Mouse (Mus musculus) layer of hippocampus, adult 9-10 months (tissue): ENCODE data around the gene Erc2.

ENCODE experiments used
- DNase-seq: peaks from one replicate; pipeline ENCODE4 v3.0.0; 2022; ENCODE audit warnings: low spot score

Erc2 gene

GRCm38 (mm10) chr14:28377519-28377918 lies 755.3 kb downstream of the Erc2 start:
- DNase-seq = no peak

DNA sequence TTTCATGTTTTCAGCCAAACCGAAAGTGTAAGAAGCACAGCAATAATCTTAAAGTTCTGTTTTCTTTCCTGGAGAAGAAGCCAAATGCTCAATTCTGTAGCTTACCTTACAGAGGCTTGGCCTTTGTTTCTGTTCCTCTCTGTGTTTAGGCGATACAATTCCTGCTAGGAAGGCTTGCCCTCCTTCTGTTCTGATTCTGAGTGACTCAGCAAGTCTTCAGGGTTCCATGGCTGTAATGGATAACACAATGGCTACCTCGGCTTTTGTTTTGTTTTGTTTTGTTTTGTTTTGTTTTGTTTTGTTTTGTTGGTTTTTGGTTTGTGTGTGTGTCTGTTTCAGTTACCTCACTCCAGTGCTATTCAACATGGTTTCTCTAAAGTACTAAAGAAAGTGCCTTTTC lies 757.9 kb downstream of the Erc2 start:
- DNase-seq = no peak

DNA sequence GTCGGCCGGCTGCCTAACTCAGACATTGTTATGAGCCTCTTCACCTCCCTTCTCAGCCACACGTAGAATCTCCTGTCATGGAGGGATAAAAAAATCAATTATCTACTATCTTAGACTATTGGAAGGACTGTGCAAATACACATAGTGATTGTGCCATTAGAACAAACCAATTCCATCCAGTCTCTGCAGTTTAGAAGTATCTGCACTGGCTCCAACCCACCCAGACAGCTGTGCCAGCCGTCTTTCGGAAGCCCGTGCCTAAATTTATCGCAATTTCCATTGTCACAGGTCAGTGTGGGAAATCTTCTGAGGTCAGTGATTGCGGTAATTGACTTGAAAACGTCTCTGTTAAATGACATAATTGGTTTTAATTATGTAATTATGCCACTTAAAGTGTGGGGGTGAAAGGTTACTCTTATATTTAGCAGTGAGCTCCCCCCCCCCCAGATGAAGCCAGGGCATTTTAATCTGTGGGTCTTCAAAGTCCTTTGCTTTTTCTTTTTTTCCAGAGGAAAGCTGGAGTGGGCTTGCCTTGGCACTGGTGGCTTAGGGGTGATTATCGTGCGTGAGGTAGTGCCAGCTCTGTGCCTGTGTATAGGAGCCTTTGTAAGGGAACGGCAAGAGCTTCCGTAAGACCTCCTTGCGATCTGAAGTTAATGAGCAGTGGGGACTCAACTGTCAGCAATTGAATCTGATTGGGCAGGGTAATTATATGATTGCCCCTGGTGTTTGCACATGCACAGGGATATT lies 759.7 kb downstream of the Erc2 start:
- DNase-seq = no peak

DNA sequence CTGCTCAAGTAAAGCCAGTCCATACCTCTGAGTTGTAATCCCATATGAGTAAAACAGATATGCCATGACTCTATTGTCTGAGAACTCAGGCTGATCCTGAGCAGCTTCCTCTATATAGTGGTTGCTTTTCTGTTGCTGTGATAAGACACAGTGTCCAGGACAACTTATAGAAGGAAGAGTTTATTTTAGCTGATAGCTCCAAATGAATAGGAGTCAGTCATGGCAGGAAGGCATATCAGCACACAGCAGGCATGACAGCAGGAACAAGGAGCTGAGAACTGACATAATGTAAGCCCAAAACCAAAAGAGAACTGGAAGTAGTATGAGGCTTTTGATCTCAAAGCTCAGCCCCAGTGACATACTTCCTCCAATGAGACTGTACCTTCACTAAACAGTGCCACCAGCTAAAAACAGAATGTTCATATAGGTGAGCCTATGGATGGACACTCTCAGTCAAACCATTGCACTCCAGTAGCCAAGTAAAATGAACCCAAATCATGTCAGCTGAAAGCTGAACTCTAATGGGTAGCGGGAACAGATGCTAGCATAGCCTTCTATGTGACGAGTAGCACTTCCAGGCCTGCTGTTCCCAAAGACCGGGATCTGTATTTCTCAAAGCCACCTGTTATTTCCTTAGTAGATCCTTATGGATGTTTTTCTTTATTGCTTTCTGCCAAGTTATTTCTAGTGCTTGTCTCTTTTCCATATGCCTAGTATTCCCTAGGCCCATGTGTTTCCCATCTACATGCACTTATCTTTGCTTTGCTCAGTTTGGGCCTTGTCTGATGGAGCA lies 764.8 kb downstream of the Erc2 start:
- DNase-seq = peak; percentile 24

- no peak for DNase-seq
These were observed 776.7 kb downstream of the Erc2 start for GRCm38 (mm10) chr14:28398915-28399314.

- no peak for DNase-seq
These were observed 777.7 kb downstream of the Erc2 start for GRCm38 (mm10) chr14:28399897-28400296.

DNA sequence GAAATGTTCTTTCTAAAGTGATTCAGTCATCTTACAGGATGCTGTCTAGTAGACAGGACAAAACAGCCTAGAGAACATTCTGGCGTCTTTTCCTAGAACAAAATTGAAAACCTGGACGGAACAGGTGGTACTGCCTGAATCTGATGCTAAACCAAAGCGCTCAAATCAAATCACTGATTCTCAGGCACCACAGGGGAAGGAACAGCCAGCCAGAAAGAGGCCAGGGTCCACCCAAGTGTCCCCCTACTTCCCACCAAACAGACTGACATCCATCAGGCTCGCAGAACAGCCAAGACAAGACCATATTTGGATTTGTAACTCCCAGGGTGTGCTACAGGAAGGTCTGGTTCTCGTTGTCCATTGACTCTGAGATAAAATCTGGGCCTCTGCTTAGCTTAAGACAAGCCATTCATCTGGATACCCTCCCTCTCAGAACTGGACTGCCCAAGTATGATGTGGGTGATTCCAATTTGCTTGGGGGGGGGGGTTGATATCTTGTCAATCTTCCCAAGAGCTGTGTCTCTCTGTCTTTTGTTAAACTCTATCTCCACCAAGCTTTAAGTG lies 783.1 kb downstream of the Erc2 start:
- DNase-seq = no peak

- DNase-seq = no peak
These were observed 787.2 kb downstream of the Erc2 start for GRCm38 (mm10) chr14:28409390-28409789.

DNA sequence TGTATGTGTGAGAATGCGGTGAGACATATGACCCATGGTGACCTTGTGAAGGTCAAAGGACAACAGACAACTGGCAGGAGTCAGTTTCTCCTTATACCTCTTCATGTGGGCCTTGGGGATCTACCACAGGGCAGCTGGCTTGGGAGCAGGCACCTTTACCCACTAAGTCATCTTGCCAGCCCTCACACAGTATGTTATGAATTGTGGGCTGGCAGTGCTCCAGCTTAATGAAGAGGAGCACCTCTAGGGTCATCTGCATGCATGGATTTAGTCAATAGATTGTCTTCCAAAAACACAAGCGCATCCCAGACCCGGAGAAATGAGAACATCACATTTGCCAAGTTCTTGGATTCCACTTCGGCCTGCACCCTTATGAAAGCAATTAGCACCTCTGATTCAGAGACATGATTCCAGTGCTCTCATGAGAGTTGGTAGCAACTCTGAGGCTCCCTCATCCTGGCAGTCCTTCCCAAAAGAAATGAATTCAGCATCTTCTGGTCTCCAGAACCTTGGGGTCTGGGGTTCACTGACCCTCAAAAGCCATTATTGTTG lies 787.6 kb downstream of the Erc2 start:
- DNase-seq = no peak

DNA sequence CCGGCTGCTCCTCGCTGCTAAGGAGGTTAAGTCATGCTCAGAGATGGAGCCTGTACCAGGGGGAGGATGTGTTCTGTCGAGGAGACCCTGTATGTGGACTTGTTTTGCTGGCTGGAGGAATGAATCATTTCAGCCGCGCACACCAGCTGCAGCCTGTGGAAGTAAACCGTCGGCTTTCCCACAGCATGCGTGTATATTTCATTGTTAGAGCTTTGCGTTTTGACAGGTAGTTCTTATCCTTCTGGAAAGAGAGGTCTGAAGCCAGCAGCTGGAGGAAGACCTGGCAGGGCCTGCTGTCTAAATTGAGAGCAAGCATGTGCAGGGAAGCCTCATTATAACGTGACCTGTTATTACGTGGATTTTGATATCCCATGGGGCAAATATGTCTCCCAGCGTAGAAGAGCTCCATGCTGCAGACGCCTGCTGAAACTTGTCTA lies 788.6 kb downstream of the Erc2 start:
- no peak for DNase-seq

DNA sequence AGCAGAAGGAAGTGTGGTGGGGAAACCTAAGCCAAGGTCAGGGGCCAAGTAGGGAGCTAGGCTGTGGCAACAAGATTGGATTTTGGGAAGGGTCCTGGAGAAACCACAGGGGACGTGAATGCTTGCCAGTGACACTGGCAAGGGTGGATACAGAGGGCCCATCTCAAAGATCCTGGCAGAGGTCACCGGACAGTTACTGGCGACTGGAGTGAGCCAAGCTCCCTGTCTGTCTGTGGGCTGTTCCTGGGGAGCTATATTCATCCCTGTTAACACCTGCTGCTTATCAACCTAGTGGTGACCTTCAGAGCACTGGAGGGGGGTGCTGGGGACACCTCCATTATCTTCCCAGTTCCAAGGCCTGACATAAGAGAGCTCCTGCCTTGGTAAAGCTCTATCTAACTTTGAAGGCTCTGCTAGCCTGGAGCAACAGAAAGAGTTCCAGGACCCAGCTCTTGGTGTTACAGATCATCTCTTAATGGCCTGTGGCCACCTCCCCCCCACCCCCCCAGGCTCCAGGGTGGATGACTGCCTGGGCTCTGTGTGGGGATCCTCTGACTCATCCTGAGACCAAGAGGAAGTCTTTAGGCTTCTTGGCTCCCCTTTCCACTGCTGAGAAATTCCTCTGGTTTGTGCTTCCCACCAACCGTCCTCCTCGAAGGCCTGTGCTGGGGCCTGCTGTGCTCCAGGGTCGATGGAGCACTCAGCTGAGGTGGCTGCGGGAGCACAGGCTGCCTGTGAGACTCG lies 790.2 kb downstream of the Erc2 start:
- no peak for DNase-seq

DNA sequence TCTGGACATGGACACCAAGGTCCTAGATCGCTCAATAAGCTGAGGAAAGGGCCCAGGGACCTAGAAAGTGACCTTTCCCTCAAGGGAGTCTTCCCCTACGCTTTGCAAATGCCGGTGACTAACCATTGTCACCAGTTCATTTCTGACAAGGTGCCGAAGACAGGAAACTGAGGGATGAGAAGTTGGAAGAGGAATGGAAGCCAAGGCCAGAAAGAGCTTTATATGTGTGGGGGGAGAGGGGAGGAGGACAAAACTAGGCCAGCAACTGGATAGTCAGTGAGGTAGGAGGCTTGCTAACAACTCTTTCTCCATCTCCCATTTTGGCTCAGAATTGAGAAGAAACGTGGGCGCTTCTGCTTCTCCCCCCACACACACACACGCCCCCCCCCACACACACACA lies 791.3 kb downstream of the Erc2 start:
- DNase-seq = no peak

- no peak for DNase-seq
These were observed 794.8 kb downstream of the Erc2 start for GRCm38 (mm10) chr14:28417019-28417418.

- DNase-seq = no peak
These were observed 796.3 kb downstream of the Erc2 start for GRCm38 (mm10) chr14:28418497-28418896.

DNA sequence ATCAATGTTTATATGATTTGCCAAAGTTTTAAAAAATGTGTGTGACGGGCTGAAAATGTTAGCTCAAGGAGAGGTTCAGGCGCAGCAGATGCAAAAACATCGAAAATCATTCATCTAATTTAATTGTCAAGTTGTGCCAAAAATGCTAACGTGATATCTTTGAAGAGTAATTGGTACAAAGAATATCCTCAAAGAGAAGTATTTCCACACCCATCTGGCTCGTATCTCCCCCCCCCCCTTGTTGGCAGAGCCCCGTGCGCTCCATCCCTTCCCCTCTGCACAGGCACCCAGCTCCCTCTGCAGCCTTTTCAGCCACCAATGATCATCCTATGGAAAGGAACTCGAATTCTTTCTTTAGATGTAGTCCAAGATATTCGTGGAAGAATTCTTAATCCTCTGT lies 797.0 kb downstream of the Erc2 start:
- no peak for DNase-seq

DNA sequence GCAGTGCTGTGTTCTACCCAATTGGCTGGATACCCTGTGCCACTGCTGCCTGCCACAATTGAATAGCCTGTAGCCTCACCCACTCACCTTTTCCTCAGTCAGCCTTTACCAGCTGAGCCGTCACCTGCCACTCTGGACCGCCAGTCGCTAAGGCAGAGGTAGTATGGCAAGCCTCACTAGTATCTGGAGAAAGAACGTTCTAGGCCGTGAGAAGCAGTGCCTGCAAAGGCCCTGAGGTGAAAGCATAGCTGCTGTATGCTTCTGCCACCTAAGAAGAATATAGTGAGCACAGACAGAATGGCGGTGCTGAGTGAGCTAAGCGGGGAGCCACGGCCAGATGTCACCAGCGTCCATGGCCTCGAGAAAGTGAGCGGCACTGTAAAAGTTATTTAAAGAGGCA lies 798.4 kb downstream of the Erc2 start:
- no peak for DNase-seq

DNA sequence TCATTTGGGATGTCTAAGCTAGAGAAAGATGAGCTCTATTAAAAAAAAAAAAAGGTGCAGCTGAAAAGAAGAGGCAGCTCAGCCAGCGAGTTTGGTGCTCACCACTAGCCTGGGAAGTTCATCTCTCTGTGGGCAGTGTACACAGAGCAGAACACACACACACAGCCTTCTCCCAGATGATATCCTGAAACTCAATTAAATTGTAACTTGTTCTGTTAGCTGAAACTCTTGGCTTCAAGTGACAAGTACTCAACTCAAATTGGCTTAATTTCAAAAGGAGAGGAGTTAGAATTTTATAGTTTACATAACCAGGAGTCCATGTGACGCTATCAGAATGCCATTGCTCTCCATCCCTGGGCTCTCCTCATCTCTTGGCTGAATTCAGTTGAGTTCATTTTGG lies 804.4 kb downstream of the Erc2 start:
- DNase-seq = no peak

- no peak for DNase-seq
These were observed 809.6 kb downstream of the Erc2 start for GRCm38 (mm10) chr14:28431703-28432309.

- DNase-seq = no peak
These were observed 812.8 kb downstream of the Erc2 start for GRCm38 (mm10) chr14:28434996-28435395.

GRCm38 (mm10) chr14:28439171-28439570 lies 816.9 kb downstream of the Erc2 start:
- DNase-seq = no peak

GRCm38 (mm10) chr14:28441240-28441967 lies 819.2 kb downstream of the Erc2 start:
- DNase-seq = no peak
